Mouse (Mus musculus) forebrain, postnatal 0 days (tissue): ENCODE data around the gene P4ha2. TPM values are rescaled to one million over a fixed set of nuclear protein-coding genes. Genes with fewer than 3 reads are reported as not detected.

Experiments used
- ATAC-seq: fragments of 200-750 bp; cut with Nextera tagmentation; 2 replicates; pipeline ENCODE4 v1.8.0; 2017; ENCODE audit warnings: mild to moderate bottlenecking, moderate library complexity
- DNase-seq: peaks from one replicate; pipeline ENCODE4 v3.0.0-alpha.2; 2015
- H3K27ac ChIP-seq: fragments of 300-500 bp; sonication (generic); 2 replicates; pipeline ENCODE4 v1.5.1; 2014; ENCODE audit warnings: low read depth, mild to moderate bottlenecking, antibody characterized with exemption, low read length, moderate library complexity, mixed read lengths
- H3K27me3 ChIP-seq: fragments of 300-500 bp; sonication (generic); 2 replicates; pipeline ENCODE4 v1.6.1; 2014; ENCODE audit warnings: mild to moderate bottlenecking, low read length, mixed read lengths; ENCODE audit not compliant: insufficient read depth
- H3K36me3 ChIP-seq: fragments of 300-500 bp; sonication (generic); 2 replicates; pipeline ENCODE4 v1.6.1; 2014; ENCODE audit warnings: mild to moderate bottlenecking, moderate library complexity; ENCODE audit not compliant: insufficient read depth
- H3K4me1 ChIP-seq: fragments of 300-500 bp; sonication (generic); 2 replicates; pipeline ENCODE4 v1.6.1; 2014; ENCODE audit warnings: antibody characterized with exemption; ENCODE audit not compliant: insufficient read depth
- H3K4me2 ChIP-seq: fragments of 300-500 bp; sonication (generic); 2 replicates; pipeline ENCODE4 v1.6.1; 2014; ENCODE audit warnings: low read depth, mild to moderate bottlenecking, moderate library complexity
- H3K4me3 ChIP-seq: fragments of 300-500 bp; sonication (generic); 2 replicates; pipeline ENCODE4 v1.5.1; 2014; ENCODE audit warnings: low read depth, low read length, mixed read lengths
- H3K9ac ChIP-seq: fragments of 300-500 bp; sonication (generic); 2 replicates; pipeline ENCODE4 v1.6.1; 2014; ENCODE audit warnings: mild to moderate bottlenecking
- H3K9me3 ChIP-seq: fragments of 300-500 bp; sonication (generic); 2 replicates; pipeline ENCODE4 v1.6.1; 2016; ENCODE audit warnings: low read length
- CTCF ChIP-seq: sonication (generic); IDR thresholded peaks from 2 replicates; pipeline ENCODE4 v1.5.1; 2016; ENCODE audit warnings: antibody characterized with exemption, control low read depth, low read depth
- WGBS: fragments of 180-500 bp; shearing (Covaris S2); extraction: QIAGEN DNeasy Blood & Tissue Kit; methylation state at CpG from one replicate; pipeline ENCODE4 v1.1.7; 2014; 5-methylcytosine and 5-hydroxymethylcytosine counted together
- polyA plus RNA-seq: library from polyadenylated mRNA; unstranded; fragments of >200 nt; fragmentation: Nextera tagmentation; extraction: Ambion mirVana; gene quantifications from 2 replicates; pipeline ENCODE4 v1.2.1, GENCODE M21; 2015
- total RNA-seq: library from RNA; depleted of rRNA; stranded (reverse); fragments of >200 nt; gene quantifications from 2 replicates; pipeline ENCODE4 v1.2.3, GENCODE M21; 2014

Gene P4ha2
- total and polyA plus RNA-seq, 2 experiments from 2014 or later = 6.1 to 9.8 TPM

GRCm38 (mm10) chr11:54156504-54156903 lies 56.6 kb downstream of the P4ha2 start:
- Histone ChIP-seq H3K4me2 (no peak overlapping the region), H3K9me3 (no peaks in the 10 kb centered on the region), H3K36me3 (no peaks in the 10 kb centered on the region), H3K4me1 (peaks cover 3% of the 10 kb centered on the region; the same call in 1 of the 2 replicates), H3K9ac (no peak overlapping the region), H3K27ac (no peak overlapping the region), H3K27me3 (no peaks in the 10 kb centered on the region), H3K4me3 (no peak overlapping the region)
- no peak for DNase-seq
- no peak for ATAC-seq
- no peak for TF ChIP-seq CTCF

DNA sequence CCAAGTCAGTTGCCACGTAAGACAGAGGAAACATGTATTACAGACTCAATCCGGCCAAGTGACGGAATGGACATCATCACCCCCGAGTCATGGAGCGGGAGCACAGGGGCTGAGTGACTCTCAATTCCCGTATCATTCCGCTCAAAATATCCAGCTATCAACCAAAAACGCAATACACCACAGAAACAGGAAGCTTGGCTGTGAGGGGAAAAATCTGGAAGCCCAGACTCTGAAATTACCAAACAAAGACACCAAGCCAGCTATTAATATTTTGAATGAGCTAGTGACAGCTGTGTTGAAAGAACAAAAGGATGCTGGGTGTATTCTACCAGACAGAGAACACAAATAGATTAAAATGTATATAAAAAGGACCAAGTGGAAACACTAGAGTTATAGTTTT lies 57.7 kb downstream of the P4ha2 start:
- Histone ChIP-seq H3K36me3 (no peaks in the 10 kb centered on the region), H3K9me3 (no peaks in the 10 kb centered on the region), H3K27ac (no peak overlapping the region), H3K4me1 (peaks cover 3% of the 10 kb centered on the region; the same call in 1 of the 2 replicates), H3K27me3 (no peaks in the 10 kb centered on the region), H3K4me2 (no peak overlapping the region), H3K4me3 (no peak overlapping the region), H3K9ac (no peak overlapping the region)
- no peak for TF ChIP-seq CTCF
- DNase-seq = peak; percentile 22
- ATAC-seq = 0 out of 2 replicates have a peak, but pooled peaks have one; percentile 27
- whole genome bisulfite sequencing = 82% methylated on average over 8 of the region's 8 CpGs

DNA sequence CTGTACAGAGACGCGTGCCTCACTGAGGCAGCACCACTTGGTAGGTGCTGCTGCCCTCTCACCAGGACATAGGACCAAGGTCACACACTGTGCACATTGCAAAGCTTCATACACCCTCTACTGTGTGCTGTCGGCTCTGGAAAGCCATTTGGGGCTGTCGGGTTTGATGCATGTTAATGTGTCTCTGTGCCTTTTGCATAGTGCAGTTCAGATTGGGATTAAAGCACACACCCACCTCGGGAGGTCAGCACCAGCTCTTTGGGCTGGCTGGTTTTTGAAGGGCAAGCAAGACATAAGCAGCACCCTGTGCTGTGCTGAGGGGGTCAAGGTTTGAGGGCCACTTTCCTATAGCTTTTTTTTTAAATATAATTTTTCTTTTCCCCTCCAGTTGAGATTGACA lies 60.5 kb downstream of the P4ha2 start:
- H3K4me2 ChIP-seq = no peak overlapping the region
- no peaks in the 10 kb centered on the region for H3K27me3 ChIP-seq
- 79% methylated on average over 5 of the region's 5 CpGs for WGBS
- H3K4me3 ChIP-seq = no peak overlapping the region
- TF ChIP-seq CTCF = no peak
- H3K4me1 ChIP-seq = peaks cover 3% of the 10 kb centered on the region; the same call in 1 of the 2 replicates
- H3K9ac ChIP-seq = no peak overlapping the region
- no peaks in the 10 kb centered on the region for H3K9me3 ChIP-seq
- H3K27ac ChIP-seq = no peak overlapping the region
- DNase-seq = no peak
- no peak for ATAC-seq
- no peaks in the 10 kb centered on the region for H3K36me3 ChIP-seq

- WGBS = 65% methylated on average over 2 of the region's 2 CpGs
- DNase-seq = no peak
- TF ChIP-seq CTCF = no peak
- Histone ChIP-seq H3K27ac (no peak overlapping the region), H3K36me3 (no peaks in the 10 kb centered on the region), H3K4me1 (peaks cover 2% of the 10 kb centered on the region; the same call in 1 of the 2 replicates), H3K9me3 (no peaks in the 10 kb centered on the region), H3K27me3 (no peaks in the 10 kb centered on the region), H3K4me2 (no peak overlapping the region), H3K4me3 (no peak overlapping the region), H3K9ac (no peak overlapping the region)
- ATAC-seq = no peak
These were observed 61.0 kb downstream of the P4ha2 start for GRCm38 (mm10) chr11:54160920-54161319.

DNA sequence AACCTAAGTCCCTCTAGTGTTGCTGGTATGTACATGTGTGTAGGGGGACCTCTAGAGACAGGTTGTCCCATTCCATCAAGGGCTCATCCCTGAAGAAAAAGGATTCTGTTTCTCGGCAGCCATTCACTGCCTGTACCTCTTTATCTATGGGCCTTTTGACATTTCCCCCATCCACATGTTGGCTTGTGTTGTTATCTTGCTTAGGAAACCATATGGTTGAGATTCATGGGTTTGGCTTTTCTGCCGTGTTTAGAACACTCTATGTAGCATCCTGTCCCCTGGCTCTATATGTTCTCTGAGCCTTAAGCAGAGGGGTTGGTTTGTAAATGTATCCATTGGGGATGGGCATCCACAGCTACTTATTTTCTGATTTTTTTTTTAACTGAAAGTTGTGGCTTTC lies 61.6 kb downstream of the P4ha2 start:
- Histone ChIP-seq H3K9ac (no peak overlapping the region), H3K27ac (no peak overlapping the region), H3K9me3 (no peaks in the 10 kb centered on the region), H3K4me3 (no peak overlapping the region), H3K4me2 (no peak overlapping the region), H3K27me3 (no peaks in the 10 kb centered on the region), H3K4me1 (no peaks in the 10 kb centered on the region), H3K36me3 (no peaks in the 10 kb centered on the region)
- ATAC-seq (no peak), DNase-seq (no peak)
- TF ChIP-seq CTCF = no peak
- WGBS = 83% methylated on average over 2 of the region's 2 CpGs

DNA sequence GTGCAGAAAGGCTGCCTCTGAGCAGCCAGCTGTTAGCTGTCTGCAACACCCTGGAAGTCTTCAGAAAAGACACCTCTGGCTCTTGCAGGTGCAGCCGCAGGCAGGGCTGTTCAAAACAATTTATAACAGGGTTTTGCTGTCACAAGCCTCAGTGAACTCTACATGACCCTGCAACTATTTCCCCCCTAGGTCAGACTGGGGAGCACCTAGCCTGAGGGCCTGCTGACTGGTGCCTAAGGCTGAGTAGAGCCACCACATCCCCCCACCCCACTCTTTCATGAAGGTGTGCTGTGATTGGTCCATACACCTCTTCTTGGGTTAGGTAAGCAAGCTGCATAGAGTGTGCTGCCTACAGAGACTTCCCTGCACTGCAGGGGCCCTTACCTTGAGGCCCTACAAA lies 63.1 kb downstream of the P4ha2 start:
- H3K4me2 ChIP-seq = no peak overlapping the region
- H3K9ac ChIP-seq = no peak overlapping the region
- H3K36me3 ChIP-seq = no peaks in the 10 kb centered on the region
- no peak overlapping the region for H3K27ac ChIP-seq
- TF ChIP-seq CTCF = no peak
- no peak for ATAC-seq
- WGBS = 82% methylated on average over 1 of the region's 1 CpGs
- H3K4me3 ChIP-seq = no peak overlapping the region
- H3K9me3 ChIP-seq = no peaks in the 10 kb centered on the region
- H3K4me1 ChIP-seq = no peaks in the 10 kb centered on the region
- H3K27me3 ChIP-seq = no peaks in the 10 kb centered on the region
- no peak for DNase-seq

DNA sequence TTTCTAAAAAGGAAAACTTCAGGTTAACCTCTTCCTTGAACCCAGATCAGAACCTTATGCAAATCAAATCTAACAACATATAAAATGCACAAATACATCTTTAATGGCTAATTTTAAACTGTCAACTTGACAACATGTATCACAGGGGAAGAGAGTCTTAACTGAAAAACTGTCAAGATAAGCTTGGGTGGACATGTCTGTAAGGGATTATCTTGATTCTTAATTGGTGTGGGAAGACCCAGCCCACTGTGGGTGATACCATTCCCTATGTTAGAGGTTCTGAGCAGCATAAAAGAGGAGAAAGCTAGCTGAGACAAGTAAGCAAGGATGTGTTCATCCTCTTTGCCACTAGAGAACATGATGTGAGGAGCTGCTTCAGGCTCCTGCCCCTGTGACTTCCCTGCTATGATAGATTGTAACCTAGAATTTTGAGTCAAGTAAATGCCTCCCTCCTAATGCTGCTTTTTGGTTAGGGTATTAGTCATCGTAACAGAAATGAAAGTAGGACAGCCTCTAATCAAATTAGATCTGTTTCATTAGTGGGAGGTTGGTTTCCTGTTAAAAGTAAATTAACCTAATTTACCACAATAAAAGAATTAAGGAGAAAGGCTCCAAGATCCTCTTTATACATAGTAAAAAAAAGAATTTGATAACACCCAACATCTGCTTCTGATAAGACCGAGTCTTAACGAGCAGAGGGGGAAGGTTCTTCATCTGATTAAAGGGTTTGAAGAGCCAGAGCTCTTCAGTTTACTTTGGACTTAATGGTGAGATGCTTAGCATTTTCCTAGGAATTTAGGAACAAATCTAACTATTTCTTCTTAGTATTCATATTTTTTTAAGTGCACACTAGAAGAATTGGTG lies 69.8 kb downstream of the P4ha2 start:
- no peak overlapping the region for H3K4me3 ChIP-seq
- 56% methylated on average over 3 of the region's 3 CpGs for whole genome bisulfite sequencing
- no peaks in the 10 kb centered on the region for H3K36me3 ChIP-seq
- H3K9ac ChIP-seq = no peak overlapping the region
- no peaks in the 10 kb centered on the region for H3K9me3 ChIP-seq
- no peak for TF ChIP-seq CTCF
- no peaks in the 10 kb centered on the region for H3K4me1 ChIP-seq
- DNase-seq (no peak), ATAC-seq (no peak)
- no peaks in the 10 kb centered on the region for H3K27me3 ChIP-seq
- no peak overlapping the region for H3K27ac ChIP-seq
- H3K4me2 ChIP-seq = no peak overlapping the region
